ENCODE assay signal across 13 mouse cellular contexts in the genomic region with DNA sequence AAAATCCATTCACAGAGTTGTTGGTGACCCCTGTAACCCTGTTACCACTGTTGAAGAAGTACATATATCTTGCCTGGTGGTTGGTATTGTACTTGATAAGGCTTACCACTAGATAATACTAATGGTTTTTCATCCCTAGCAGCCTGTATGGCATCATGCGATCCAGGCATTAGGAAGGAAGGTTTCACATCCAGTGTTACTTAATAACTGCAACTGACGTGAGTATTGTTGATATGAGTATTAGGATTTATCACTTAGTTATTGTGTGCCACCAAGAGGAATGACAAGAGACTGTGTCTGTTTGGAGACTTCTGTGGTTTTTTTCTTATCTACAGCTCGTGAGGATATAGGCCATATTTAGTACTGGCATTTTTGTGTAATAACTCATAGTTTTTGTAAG.
"Had no signal": no experiment of that assay in that cellular context is flagged by ENCODE, and none has a peak within 500 bp of the region (broad histone marks: within the 10 kb centered on the region; RNA-seq: fewer than 3 reads in every experiment).

No protein-coding gene starts in this region.

- H3K27me3 ChIP-seq: megakaryocyte, embryonic 14.5 days; midbrain, embryonic 13.5 days; midbrain, embryonic 15.5 days; neural tube, embryonic 12.5 days had no signal

- ATAC-seq: midbrain, embryonic 13.5 days; midbrain, embryonic 15.5 days had no signal

- H3K9ac ChIP-seq: liver, embryonic 14.5 days; midbrain, embryonic 13.5 days; midbrain, embryonic 15.5 days; neural tube, embryonic 12.5 days had no signal

- H3K4me1 ChIP-seq: midbrain, embryonic 13.5 days; midbrain, embryonic 15.5 days; neural tube, embryonic 12.5 days had no signal

- H3K4me2 ChIP-seq: midbrain, embryonic 11.5 days; midbrain, embryonic 13.5 days; midbrain, embryonic 15.5 days; neural tube, embryonic 12.5 days had no signal

- H3K36me3 ChIP-seq: midbrain, embryonic 13.5 days; midbrain, embryonic 15.5 days; neural tube, embryonic 12.5 days had no signal

- DNase-seq: lung, adult 2 months; lung, postnatal 10 days; right cerebral cortex, postnatal 14 days; thymus, adult 18-20 months; thymus, postnatal 14 days; thymus, postnatal 36 days had no signal

- H3K27ac ChIP-seq: liver, embryonic 14.5 days; macrophage; midbrain, embryonic 13.5 days; midbrain, embryonic 15.5 days; neural tube, embryonic 12.5 days had no signal

- H3K9me3 ChIP-seq: megakaryocyte, embryonic 14.5 days; midbrain, embryonic 13.5 days; midbrain, embryonic 15.5 days; neural tube, embryonic 12.5 days had no signal

- H3K4me3 ChIP-seq: megakaryocyte, embryonic 14.5 days; midbrain, embryonic 13.5 days; midbrain, embryonic 15.5 days; neural tube, embryonic 12.5 days had no signal
